Mouse (Mus musculus) left cerebral cortex, adult 11 months (tissue): ENCODE measurements around the gene Ace3.
"Not testable (repeated sequence)": the region's sequence is repeated elsewhere in the genome, so short reads cannot be mapped to it uniquely, and the experiment has no call there.

Experiments used
- DNase-seq: peaks from one replicate; pipeline ENCODE4 v3.0.0; 2022; ENCODE audit warnings: low spot score

Ace3 gene

GRCm38 (mm10) chr11:105978634-105979033, 15.8 kb upstream of the Ace3 start:
- no peak for DNase-seq

DNA sequence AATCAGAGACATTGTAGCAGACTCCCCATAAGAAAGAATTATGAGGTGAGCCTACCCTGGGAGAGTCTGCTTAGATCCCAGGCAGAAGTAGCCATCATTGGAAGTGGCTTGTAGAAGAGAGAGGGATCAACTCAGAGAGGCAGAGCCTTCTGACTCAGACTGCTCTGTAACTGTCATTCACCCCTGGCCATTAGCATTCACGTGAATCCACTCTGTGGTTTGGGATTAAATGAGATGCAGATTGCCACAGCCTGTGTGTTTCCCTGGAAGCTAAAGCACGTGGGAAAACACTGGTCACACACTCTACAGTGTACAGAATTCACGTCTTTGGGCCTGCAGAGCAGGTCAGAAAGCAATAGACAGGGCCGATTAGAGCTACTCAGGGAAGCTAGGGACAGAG, 10.0 kb upstream of the Ace3 start:
- DNase-seq = no peak

DNA sequence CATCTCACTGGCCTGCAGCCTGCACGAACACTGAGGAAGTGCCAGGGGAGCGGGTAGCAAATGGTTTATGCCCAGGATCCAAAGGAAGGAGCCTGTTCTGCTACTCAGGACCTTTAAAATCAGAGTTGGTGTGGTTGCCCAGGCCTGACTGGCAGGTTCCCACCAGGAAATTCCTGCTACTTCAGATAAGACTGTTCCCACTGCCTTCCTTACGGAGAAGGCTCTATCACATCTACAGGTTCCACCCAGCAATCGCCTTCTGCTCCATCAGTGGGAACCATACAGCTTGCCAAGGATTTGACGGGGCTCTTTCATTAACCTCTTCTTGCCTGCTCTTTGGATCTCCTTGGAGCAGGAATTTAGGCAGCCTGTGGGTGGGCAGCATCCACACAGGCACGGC, 7.0 kb upstream of the Ace3 start:
- DNase-seq = no peak

- DNase-seq = no peak
These were observed 5.0 kb upstream of the Ace3 start for GRCm38 (mm10) chr11:105989446-105989845.

DNA sequence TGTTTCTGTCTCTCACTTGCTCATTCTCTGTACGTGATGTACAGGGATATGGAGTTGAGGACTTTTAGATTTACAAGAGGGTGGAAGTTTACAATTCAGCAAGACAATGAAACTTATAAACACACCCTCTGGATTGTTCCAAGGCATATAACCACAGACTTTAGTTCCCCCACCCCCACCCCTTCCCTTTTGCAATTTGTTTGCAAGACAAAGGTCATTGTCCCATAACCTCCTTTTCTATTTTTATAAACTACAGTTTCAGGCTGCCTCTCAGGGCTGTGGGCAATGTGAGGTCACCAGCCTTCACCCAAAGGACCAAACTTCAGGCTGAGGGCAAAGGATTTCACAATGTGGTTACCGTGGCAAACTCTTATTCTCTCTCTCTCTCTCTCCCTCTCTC, 4.2 kb upstream of the Ace3 start:
- DNase-seq = no peak

DNA sequence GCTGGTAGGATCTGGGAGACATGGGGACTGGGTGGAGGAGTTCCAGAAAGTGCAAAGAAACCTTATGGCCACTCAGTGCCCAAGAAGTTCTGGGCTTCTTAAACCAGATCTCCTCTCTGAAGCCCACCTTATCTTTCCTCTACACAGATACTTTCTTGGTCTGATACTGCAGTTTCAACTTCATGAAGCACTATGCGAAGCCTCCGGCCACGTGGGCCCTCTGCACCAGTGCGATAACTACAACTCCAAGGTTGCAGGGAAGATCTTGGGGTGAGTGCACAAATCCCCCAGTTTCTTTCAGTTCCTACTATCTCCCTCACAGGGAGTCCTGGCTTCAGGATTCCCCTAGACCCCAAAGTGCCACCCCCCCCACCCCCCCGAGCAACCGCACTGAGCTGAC, 5.6 kb downstream of the Ace3 start:
- no peak for DNase-seq

- peak; percentile 37 for DNase-seq
These were observed 7.2 kb downstream of the Ace3 start for GRCm38 (mm10) chr11:106001718-106002117.

DNA sequence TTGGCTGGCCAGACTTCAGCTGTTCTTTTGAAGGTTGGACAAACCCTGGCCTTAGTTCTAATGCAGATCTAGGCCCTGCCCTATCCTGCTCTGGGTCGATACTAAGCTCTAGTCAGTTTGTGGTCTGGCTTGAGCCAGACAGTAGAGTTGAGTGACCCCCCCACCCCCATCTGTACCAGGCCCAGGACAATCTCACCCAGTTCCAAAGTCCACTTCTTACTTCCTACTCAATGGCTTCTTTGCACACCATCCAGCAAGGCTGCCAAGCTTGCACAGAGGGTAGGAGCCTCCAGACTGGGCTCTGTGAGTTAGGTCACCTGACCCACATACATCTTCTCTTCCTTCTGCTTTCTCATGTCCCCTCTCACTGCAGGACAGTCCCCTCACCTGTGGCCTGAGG, 10.1 kb downstream of the Ace3 start:
- DNase-seq = no peak

DNA sequence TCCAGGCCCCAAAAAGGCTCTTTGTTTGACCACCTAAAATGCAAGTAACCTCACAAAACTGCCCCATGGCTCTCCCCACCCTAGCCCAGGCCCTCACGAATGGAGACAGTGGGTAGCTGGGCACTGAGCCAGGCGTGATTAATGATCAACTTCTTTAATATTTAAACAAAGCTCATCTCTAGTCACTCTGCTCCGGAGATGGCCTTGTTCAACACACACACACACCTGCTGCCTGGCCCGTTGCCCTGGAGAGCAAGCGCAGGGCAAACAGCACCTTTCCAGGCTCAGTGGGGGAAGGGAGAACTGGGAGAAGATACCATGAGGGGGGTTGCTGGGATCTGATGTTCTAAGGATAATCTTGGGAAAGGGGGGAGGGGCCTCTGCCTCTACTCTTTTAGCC, 11.5 kb downstream of the Ace3 start:
- no peak for DNase-seq

GRCm38 (mm10) chr11:106007821-106008220, 13.3 kb downstream of the Ace3 start, which contains the start of gene Kcnh6:
Kcnh6 (plus strand) TSS chr11:106008124.
- no peak for DNase-seq

DNA sequence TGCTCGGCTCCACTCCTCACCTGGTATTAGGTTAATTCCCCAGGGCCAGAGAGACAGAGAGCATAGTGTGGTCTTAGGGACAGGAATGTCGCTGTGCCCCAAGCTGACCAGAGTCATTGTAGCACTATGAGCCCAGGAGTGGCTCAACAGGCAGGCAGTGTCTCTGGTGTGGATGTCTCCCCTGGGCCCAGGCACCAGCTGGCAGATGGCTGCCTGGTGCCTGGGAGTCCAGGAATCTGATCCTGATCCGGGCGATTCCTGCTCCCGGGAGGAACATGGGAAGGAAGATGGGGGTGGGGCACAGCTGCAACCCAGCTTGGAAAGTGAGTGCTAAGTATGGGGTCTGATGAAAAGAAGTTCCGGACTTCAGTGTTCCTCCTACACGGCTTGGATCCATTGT, 18.2 kb downstream of the Ace3 start:
- DNase-seq = no peak

GRCm38 (mm10) chr11:106013556-106014225, 19.2 kb downstream of the Ace3 start:
- DNase-seq = no peak

GRCm38 (mm10) chr11:106016440-106016839, 22.0 kb downstream of the Ace3 start:
- no peak for DNase-seq

DNA sequence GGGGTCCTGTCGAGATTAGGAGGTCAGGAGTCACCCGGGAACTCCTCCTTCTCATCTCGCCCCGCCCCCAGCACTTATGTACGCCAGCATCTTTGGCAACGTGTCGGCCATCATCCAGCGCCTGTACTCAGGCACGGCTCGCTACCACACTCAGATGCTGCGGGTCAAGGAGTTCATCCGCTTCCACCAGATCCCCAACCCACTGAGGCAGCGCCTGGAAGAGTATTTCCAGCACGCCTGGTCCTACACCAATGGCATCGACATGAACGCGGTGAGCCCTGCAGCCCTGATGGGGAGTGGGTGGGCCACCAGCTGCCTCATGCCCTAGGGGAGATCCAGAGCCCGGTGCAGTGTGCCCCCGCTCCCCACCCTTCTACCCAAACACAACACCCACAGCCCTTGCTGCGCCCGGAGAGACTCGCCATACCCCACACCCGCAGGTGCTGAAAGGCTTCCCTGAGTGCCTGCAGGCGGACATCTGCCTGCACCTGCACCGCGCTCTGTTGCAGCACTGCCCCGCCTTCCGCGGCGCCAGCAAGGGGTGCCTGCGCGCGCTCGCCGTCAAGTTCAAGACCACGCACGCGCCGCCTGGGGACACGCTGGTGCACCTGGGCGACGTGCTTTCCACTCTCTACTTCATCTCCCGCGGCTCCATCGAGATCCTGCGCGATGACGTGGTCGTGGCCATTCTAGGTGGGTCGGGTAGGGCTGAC, 25.7 kb downstream of the Ace3 start:
- peak; percentile 36 for DNase-seq

DNA sequence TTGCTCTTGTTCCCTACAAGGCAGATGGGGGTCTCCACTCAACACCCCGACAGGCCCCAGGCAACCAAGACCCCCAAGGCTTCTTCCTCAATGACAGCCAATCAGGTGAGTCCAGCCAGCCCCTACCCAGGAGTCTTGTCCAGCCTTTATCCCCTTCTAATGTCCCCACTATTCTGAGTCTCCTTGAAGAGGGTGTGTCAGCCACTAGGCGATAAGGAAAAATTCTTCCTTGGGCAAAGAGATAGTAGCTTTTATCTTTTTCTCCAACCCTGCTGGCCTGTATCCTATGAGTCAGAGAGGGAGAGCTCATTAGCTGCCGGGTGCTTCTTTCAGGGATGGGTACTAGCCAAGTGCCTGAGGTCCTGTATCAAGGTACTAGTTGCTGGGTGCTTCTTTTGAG, 31.3 kb downstream of the Ace3 start:
- no peak for DNase-seq

DNA sequence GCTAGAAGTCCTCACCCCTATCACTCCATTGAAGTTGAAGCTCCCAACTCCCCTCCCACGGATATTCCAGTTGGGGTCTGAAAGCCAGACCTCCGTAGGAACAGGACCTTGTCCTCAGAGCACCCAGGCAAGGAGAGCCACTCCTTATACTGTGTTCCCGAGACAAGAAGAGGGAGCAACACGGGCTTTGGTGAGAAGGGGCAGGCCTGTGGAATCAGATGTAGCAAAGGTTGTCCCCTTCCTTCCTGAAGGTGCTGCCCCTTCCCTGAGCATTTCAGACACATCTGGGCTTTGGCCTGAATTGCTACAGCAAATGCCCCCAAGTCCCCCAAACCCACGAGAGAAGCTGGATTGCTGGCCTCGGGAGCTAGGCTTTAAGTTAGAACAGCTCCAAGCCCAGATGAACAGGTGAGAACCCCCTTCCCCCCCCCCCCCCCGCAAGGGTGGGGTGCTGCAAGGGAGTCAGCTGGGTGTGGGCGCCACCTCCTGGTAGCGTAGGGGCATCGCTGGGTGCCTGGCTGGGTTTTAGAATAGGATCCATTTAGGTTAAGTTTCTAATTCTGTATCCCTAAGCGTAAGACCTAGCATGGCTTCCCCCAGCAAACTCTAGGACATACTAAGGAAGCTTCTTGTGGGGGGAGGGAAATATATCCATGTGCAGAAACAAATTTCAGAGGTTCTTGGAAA, 32.1 kb downstream of the Ace3 start:
- DNase-seq = peak; percentile 57

DNA sequence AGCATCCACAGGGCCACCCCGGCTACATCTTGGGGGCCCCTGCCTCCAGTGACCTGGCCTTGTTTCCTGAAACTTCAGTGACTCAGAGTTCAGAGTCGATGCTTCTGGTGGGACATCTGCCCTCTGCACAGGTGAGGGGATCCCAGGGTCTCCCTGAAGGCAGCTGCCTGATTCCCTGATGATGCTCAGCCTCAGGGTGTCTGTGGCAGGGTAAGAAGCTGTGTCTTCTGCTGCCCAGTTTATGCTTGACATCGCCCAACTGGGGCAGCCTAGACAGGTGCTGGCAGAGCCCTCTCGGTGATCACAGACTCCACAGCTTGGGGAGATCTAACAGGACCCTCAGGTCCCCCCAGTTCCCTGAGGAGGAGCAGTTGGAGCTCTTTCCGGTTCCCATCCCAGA, 33.1 kb downstream of the Ace3 start:
- no peak for DNase-seq

GRCm38 (mm10) chr11:106032074-106032473, 37.6 kb downstream of the Ace3 start:
- DNase-seq = not testable (repeated sequence)

DNA sequence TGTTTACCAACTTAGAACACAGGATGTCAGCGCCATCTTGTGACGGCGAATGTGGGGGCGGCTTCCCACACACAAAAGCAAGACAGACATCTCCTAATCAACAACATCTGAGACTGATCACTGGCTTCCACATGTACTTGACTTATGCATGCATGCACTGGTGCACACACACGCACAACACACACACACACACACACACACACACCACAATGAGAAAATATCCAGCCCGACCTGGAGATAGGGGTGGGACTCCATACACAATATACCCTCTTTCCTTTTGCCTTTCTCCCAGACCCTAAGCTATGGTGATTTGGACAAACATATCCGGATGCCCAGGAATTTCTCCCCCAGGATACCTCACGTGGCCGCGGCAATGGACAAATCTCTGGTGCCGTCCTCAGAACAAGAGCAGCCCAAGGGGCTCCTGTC, 39.0 kb downstream of the Ace3 start:
- no peak for DNase-seq

GRCm38 (mm10) chr11:106034986-106035385, 40.5 kb downstream of the Ace3 start:
- DNase-seq = no peak

- DNase-seq = peak; percentile 97
These were observed 42.3 kb downstream of the Ace3 start, which contains the start of gene Dcaf7 for GRCm38 (mm10) chr11:106036548-106037417. Dcaf7 (plus strand) TSS chr11:106036872.

DNA sequence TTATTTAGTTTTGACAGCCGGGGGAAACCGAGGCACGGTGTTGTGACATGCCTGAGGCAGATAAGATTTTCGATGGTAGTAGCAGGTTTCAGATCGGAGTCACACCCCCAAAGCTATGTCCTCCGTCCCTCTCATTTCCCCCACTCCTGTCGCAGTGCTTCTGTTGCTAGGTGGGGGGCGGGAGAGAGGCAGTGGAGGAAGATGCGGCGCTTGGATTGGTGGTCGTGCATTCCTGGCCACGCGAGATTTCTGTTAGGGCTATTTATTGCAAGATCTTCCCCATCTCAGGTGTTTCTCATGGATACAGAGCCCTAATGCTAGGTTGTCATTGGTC, 42.9 kb downstream of the Ace3 start:
- DNase-seq = peak; percentile 63
